Mouse (Mus musculus): ENCODE measurements around the gene Wdr5.

Wdr5 gene

GRCm38 (mm10) chr2:27514639-27515328 is at the start of gene Wdr5:
Gene Wdr5, plus strand, starts transcription at chr2:27515157.
- DNase-seq, result peak; percentile 96

DNA sequence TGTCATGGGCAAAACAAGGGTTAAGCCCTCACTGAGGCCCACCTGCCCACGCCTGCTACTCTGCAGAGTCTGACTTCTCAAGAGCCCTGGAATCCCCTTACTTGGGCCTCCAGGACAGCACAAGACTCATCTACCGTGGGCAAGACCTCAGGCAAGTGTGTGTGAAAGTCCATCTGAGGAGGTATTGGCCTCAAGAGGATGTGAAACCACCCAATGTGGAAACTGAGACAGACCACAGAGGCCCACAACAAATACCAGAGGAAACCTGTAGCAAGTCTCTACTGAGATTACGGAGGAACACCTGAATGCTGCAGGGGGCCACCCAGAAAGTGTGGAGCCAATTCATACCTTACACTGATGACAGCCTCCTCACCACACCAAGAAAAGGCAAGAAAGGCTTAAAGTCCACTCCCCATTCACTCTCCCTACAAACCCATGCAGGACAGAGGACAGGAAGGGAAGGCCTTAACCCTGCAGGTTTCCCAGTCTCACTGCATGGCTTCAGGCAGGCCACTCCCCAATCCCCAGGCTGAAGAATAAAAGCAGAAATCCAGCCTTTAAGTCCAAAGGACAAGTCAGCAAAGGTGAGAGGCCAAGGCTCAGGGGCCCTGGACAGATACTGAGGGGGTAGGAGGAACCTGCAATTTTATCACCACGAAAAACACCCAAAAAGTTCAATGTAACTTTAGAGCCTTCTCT is 45.5 kb upstream of the Wdr5 start:
- no peak for DNase-seq

DNA sequence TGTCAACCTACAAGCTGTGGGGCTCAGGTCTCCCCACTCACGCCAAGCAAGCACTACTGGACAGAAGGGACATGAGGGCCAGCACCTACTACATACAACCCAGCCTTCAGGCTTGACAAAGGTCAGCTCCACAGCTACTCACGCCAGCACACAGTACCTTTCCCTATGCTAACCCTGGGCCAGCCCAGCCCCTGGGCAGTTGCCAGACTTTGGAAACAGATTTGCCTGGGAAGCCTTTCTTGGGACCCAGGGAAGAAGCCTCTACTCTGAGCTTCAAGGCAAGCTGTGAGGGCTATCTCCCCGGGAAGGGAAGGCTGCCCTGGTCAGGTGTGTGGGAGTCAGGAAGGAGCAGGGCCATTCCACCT is 45.0 kb upstream of the Wdr5 start:
- DNase-seq, result no peak

GRCm38 (mm10) chr2:27470535-27470934 is 44.4 kb upstream of the Wdr5 start:
- DNase-seq, result no peak

GRCm38 (mm10) chr2:27471170-27471584 is 43.8 kb upstream of the Wdr5 start:
- no peak for DNase-seq

GRCm38 (mm10) chr2:27473061-27473765 is 41.7 kb upstream of the Wdr5 start:
- no peak for DNase-seq

DNA sequence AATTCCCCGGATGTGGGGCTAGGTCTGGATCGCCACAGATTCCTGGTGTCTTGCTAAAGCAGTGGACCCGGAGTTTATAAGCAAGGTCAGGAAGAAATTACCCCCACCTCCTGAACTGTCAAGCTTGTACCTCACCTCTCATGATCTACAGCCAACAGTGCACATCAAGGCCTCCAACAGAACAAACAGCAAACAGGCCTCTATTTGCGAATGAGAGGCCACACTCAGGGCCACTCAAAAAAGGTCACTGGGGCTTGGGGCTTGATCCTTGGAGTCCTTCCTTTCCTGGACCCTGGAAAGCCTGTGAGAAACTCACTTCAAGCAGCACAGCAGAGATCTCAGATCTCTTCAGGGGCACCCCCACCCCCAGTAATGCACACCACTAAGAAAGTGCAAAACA is 41.0 kb upstream of the Wdr5 start:
- DNase-seq, result no peak

- DNase-seq, result peak; percentile 67
These were observed 40.1 kb upstream of the Wdr5 start for GRCm38 (mm10) chr2:27474621-27475484.

GRCm38 (mm10) chr2:27475495-27476302 is 39.3 kb upstream of the Wdr5 start:
- DNase-seq, result peak; percentile 96

DNA sequence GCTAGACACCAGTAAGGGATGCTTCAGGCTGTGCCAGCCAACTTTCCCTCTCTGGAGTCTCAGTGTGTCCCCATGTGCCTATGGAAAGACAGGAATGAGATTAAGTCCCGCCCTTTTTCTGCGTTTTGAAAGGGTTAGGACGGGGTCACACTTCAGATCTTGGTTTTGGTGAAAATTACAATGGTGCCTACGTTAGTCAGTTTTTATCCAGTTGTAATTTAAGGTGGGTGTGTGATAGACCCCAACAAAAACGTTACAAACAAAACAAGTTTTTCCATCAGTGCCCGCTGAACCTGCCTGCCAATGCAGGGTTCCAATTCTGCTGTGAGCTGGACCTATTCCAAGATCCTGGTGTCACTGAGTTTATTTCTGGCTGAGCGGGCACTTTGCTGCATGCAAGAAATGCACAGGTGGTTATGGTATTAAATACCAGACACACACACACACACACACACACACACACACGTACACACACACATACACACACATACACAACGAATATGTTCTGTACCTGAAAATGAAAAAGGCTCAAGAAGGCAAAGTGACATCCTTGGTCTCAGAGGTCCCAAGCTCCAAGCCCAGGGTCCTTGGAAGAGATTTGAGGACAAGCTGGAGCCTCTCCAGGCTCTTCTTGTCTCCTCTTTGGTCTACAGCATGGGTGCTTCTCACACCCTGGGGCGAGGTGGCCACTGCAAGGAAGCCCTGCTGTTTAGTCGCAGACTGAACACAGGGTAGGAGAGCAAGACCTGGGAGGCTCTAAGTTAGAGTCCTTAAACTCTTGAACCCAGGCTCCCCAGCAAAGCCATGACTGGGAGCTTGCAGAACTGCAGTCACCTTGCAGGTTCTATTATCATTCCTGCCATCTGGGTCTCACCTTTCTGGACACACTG is 38.4 kb upstream of the Wdr5 start:
- peak; percentile 78 for DNase-seq

GRCm38 (mm10) chr2:27479821-27480220 is 35.1 kb upstream of the Wdr5 start:
- DNase-seq, result no peak

- no peak for DNase-seq
These were observed 34.6 kb upstream of the Wdr5 start for GRCm38 (mm10) chr2:27480367-27480766.

DNA sequence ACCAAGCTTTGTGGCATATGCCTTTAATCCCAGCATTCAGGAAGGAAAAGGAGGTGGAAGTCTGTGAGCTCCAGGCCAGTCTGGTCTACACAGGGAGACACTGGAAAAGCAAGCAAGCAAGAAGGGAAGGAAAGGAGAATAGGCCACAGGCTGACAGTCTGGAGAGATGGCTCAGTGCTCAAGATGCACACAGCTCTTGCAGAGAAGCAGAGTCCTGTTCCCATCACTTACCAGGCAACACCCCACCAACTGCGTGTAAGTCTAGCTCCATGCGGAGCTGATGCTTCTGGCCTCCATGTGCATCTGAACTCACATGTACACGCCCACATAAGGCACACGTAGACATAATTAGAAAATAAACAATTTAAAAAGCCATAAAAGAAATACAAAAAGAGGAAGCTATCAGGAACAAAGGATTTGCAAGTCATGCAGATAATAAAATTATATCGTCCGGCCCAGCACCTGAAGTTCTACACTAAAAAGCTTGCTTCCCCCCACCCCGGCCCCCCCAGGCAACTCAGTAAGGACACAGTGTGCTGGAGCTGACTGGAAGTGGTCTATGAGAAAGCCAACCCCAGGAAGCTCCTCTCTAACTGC is 32.6 kb upstream of the Wdr5 start:
- DNase-seq, result no peak

GRCm38 (mm10) chr2:27486725-27487124 is 28.2 kb upstream of the Wdr5 start:
- no peak for DNase-seq

DNA sequence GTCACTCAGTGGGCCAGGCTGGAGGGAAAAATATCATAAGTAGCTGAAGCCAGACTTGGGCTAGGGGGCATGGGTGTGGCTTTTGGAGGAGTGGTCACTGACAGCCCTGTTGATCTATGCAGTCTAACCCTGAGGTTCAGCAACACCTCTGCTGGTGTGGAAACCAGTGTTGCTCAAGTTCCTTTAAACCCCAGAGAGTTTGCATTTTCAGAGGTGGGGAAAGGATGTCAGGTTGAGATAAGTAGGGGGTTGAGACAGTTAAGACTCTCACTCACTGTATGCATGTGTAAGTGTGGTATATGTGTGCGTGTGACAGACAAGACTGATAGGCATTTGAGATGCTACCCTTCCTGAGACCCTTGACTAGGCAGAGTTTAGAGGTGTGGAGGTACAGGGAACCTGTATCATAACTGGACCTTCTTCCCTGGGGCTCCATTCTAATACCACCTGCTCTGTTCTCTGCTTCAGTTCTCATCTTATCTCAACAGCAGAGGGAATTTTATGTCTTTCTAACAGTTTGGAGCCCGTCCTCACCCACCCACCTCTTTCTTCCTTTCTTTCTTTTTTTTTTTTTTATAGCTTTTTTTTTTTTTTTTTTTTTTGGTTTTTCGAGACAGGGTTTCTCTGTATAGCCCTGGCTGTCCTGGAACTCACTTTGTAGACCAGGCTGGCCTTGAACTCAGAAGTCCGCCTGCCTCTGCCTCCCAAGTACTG is 27.5 kb upstream of the Wdr5 start:
- DNase-seq, result no peak

DNA sequence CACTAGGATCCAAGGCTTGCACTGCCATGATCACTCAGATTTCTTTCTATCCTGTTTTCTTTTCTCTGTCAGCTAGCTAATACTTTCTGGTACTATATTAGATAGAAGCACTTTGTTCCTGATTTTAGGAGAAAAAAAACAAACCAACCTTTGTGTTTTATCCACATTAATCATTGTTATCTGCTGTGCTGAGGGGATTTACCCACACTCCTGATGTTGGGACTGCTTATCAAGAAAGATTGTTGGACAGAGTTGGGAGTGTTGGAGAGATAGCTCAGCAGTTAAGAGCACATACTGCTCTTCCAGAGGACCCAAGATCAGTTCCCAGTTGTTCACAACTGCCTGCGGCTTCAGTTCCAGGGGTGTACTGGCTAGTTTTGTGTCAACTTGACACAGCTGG is 26.6 kb upstream of the Wdr5 start:
- no peak for DNase-seq

DNA sequence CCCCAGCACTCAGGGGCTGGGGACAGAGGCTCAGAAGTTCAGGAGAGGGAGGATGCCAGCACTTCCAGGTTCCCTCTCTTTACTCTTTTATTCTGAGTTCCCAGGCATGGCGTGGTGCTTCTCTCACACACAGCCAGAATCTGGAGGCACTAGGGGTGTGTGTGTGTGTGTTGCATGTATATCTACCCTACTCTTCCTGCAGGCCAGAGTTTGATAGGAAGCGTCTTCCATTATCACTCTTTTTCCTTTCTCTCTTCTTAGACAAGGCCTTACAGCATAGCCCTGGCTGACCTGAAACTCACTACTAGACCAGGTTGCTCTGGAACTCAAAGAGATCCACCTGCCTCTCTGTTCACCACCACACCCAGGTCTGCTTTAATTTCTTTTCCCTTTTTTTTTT is 24.0 kb upstream of the Wdr5 start:
- no peak for DNase-seq

- DNase-seq, result no peak
These were observed 21.0 kb upstream of the Wdr5 start for GRCm38 (mm10) chr2:27493971-27494370.

GRCm38 (mm10) chr2:27496391-27497028 is 18.4 kb upstream of the Wdr5 start:
- no peak for DNase-seq
